Mouse (Mus musculus) retina, adult 2 months (tissue): Measurements from ENCODE around the gene Cdh11.
"Not testable (repeated sequence)": the region's sequence is repeated elsewhere in the genome, so short reads cannot be mapped to it uniquely, and the experiment has no call there.

ENCODE experiments used
- DNase-seq: peaks from one replicate; pipeline ENCODE4 v3.0.0-alpha.2; 2012; ENCODE audit warnings: low read depth, low spot score

The Cdh11 gene

DNA sequence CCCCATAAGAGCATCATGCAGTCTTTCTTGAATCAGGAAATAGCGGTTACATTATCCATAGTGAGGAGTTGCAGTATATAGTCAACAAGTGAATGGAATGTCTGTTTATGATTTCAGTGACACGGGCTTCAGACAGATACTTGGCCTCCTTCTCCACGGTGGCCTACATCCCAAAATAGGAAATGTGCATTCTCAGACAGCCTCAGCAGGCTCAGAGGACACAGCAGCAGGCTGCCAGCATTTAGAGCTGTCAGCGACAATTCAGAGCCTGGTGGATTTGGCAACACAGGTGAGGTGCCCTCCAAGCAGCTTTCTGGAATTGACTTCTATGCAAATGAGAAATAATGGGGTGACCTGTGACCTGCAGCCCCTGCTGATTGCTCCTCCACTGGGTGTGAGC lies 69.5 kb downstream of the Cdh11 start:
- no peak for DNase-seq

DNA sequence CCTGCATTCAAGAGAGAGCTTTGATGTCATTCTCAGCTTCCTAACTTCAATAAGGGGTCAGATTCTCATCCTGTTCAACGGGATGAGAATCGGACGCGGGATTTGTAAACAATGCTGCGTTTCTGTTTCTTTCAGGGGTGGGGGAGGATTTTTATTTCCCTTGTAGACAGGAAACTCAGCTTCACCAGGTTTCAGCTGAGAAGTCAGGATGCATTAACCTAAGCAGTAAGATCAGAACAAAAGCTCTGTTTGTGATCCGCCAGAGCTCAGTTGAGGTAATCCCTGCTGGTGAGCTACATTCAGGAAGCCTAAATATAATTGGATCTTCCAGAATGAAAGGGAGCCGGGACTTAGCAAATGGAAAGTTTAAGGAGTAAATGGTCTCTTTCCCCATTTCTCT lies 78.1 kb downstream of the Cdh11 start:
- no peak for DNase-seq

- no peak for DNase-seq
Measured at GRCm38 (mm10) chr8:102705376-102705905, 80.0 kb downstream of the Cdh11 start.

GRCm38 (mm10) chr8:102700245-102700644 lies 85.2 kb downstream of the Cdh11 start:
- no peak for DNase-seq

DNA sequence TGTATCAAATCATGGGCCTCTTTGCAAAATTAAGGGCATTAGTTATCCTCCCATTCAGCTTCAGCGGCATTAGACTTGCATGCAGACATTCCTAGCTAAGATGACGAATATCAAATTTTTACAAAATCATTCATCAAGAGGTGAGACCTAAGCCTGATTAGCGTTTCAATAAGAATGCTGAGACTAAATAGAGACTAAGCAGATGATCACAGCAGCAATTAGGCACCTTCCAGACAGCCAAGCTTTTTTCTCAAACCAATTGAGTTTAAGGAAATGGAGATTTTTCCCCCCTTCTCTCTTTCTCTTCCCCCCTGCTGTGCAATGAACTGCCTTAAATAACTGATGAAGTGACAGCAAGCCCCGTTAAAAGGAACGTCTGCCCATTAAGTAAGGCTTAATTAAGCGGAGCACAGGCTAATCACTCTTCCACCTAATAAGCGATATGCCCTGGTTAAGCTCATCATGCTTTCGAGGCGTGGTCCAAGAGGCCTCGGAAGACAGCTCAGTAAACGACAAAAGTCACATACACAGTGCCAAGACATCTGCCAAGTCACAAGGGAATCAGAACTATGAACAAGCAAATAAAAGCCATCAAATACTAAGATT lies 87.1 kb downstream of the Cdh11 start:
- DNase-seq, result no peak

- DNase-seq, result no peak
Measured at GRCm38 (mm10) chr8:102693465-102693864, 92.0 kb downstream of the Cdh11 start.

DNA sequence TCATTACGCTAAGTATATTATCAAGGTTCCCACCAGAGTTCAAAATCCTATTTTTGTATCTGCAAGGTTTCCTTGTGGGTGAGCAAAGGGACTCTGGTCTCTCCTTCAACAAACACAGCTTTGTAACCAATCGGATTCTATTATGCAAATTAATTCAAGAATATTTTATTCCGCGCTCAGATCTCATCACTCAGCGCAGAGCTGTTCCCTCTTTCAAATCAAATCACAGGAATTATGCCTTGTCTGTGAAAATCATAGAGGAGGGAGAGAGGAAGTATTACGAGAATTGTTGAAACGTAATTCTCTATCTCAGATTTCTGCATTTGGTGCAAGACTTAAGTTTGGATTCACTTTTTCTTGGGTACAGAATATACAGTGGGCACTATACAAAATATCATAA lies 100.0 kb downstream of the Cdh11 start:
- not testable (repeated sequence) for DNase-seq

DNA sequence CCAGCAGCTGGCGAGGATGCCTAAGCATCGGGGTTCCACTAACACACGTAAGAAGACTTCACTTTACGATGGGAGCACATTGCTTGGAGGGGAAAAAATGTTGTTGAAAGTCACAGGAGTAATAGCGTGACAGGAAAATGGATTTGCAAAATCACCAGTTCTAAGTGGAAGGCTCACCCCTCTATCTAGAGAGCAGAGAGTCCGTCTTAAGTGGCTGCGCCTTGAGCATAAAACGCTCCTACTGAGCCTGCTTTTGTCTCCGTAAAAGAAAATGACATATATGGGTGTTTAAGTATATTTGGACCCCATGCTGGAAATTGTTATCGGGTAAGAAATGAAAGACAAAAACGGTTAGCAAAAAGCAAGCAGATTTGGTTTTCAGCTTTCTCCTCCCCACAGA lies 100.4 kb downstream of the Cdh11 start:
- DNase-seq, result no peak

DNA sequence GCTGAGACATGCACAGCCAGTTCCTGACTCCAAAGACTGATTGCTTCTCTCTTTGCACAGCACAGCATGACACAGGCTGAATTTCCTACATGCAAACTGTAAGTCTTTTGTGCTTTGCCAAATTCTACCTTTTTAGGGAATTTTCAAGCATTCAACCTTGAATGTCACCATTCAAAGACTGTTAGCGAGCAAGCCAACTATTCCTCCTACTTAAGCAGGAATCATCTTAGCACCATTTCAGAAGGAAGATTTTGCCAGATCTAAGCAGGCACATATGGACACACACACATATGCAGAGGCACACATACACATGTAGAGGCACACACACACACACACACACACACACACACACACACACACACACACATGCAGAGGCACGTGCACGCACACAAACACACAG lies 108.3 kb downstream of the Cdh11 start:
- DNase-seq, result no peak

- DNase-seq, result not testable (repeated sequence)
Measured at GRCm38 (mm10) chr8:102664561-102664960, 120.9 kb downstream of the Cdh11 start.

- no peak for DNase-seq
Measured at GRCm38 (mm10) chr8:102656529-102656928, 128.9 kb downstream of the Cdh11 start.

DNA sequence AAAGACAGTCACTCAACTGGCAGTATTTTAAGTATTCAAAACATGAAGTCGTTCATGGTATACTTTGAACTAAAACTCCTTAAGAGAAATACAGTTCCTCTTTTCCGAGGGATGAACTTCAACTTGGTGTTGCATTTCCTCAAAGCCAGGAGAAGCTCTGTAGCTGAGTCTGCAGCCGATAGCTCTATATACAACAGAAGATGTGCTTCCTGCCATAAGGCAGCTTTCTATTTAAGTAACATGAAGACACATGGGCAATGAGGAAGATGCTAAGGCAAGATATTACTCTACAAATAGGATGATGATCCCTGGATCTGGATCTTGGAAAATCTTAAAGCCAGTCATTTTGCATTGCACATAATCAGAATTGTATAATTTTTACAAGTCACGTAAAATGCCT lies 133.5 kb downstream of the Cdh11 start:
- DNase-seq, result no peak

- DNase-seq, result no peak
Measured at GRCm38 (mm10) chr8:102627151-102627550, 158.3 kb downstream of the Cdh11 start.

- DNase-seq, result no peak
Measured at GRCm38 (mm10) chr8:102612146-102612545, 173.3 kb downstream of the Cdh11 start.

DNA sequence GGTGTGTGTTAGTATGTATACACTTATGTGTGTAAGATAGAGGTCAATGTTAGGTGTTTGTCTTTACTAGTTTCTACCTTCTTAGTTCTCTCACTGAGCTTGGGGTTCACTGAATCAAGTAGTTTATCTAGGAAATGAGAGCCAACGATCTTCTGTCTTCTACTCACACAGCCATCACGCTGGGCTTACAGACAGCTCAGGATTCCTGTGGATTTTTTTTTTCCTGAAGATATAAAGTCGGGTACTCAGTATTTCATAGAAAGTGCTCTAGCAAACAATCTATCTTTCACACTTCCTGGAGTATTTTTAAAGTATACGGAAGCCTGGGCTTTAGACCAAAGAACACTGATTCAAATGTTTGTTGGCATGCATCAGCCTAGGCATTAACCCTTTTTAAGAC lies 184.1 kb downstream of the Cdh11 start:
- DNase-seq, result no peak

DNA sequence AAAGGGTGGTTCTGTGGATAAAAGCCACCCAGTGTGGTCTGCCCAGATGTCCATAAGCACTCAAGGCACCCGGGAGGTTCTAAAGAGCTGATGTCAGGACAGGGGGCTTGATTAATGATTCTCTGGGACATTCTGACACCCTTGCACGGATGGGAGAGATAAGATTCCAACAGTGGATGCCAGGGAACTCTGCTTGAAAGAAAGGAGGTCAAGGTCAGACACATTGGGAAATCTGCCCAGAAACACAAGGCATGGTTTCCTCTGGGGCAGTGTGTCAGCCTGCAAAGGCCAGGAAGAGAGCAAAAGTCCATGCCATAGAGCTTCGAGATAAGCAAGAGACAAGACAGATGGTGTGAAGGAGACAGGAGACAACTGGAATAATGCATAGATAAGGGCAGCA lies 188.9 kb downstream of the Cdh11 start:
- DNase-seq, result no peak

DNA sequence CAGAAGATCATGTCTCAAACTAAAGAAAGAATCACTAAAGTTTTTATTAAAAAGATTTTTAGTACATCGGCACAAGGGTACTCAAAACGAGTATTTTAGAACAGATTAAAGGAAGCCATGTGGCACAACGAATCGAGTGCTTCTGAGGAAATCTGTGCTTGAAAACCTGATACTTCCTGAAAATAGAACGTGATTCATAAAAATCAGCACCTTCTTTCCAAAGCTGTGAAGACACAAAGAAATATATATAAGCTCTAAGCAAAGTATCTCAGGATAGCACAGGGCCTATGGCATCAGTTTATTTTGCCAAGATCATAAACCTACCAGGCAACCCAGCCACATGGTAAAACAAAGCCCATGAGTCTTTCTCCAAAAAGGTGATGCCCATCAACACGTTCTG lies 191.5 kb downstream of the Cdh11 start:
- no peak for DNase-seq
